Mouse (Mus musculus) limb, embryonic 14.5 days (tissue): Measurements from ENCODE around the gene Cul4a. TPM values are rescaled to one million over a fixed set of nuclear protein-coding genes. Genes with fewer than 3 reads are reported as not detected.

Source experiments
- ATAC-seq: fragments of 200-750 bp; cut with Nextera tagmentation; 2 replicates; pipeline ENCODE4 v1.8.0; 2017; ENCODE audit warnings: low read depth, moderate number of reproducible peaks, moderate TSS enrichment; ENCODE audit not compliant: low FRiP score
- DNase-seq: peaks from one replicate; pipeline ENCODE4 v3.0.0-alpha.2; 2015; ENCODE audit warnings: low spot score
- H3K27ac ChIP-seq: fragments of 300-500 bp; sonication (generic); replicated peaks from 2 replicates; pipeline ENCODE4 v1.5.1; 2014; ENCODE audit warnings: low read depth, mild to moderate bottlenecking, low read length, moderate library complexity, mixed read lengths
- H3K27me3 ChIP-seq: fragments of 300-500 bp; sonication (generic); 2 replicates; pipeline ENCODE4 v1.6.1; 2014; ENCODE audit warnings: low read length, mixed read lengths; ENCODE audit not compliant: control insufficient read depth, insufficient read depth
- H3K36me3 ChIP-seq: fragments of 300-500 bp; sonication (generic); 2 replicates; pipeline ENCODE4 v1.6.1; 2014; ENCODE audit warnings: mild to moderate bottlenecking, low read length, moderate library complexity, mixed read lengths; ENCODE audit not compliant: control insufficient read depth, insufficient read depth
- H3K4me1 ChIP-seq: fragments of 300-500 bp; sonication (generic); 2 replicates; pipeline ENCODE4 v1.6.1; 2014; ENCODE audit warnings: antibody characterized with exemption, low read length, mixed read lengths; ENCODE audit not compliant: control insufficient read depth, insufficient read depth
- H3K4me2 ChIP-seq: fragments of 300-500 bp; sonication (generic); replicated peaks from 2 replicates; pipeline ENCODE4 v1.6.1; 2014; ENCODE audit warnings: low read depth, mild to moderate bottlenecking, low read length, moderate library complexity; ENCODE audit not compliant: severe bottlenecking
- H3K4me3 ChIP-seq: fragments of 300-500 bp; sonication (generic); replicated peaks from 2 replicates; pipeline ENCODE4 v1.5.1; 2014; ENCODE audit warnings: low read length
- H3K9ac ChIP-seq: fragments of 300-500 bp; sonication (generic); 2 replicates; pipeline ENCODE4 v1.6.1; 2014; ENCODE audit warnings: mild to moderate bottlenecking, low read depth, low read length, moderate library complexity; ENCODE audit not compliant: severe bottlenecking
- H3K9me3 ChIP-seq: fragments of 300-500 bp; sonication (generic); 2 replicates; pipeline ENCODE4 v1.6.1; 2016; ENCODE audit warnings: low read length; ENCODE audit not compliant: control insufficient read depth
- POLR2A ChIP-seq: fragments of 200-500 bp; IDR thresholded peaks from 2 replicates; pipeline ENCODE4 v1.8.0; 2012; ENCODE audit warnings: inconsistent platforms, mild to moderate bottlenecking, moderate library complexity, borderline replicate concordance; ENCODE audit not compliant: insufficient read depth, insufficient read length; ENCODE audit errors: extremely low read depth
- WGBS: fragments of 180-500 bp; shearing (Covaris S2); extraction: QIAGEN DNeasy Blood & Tissue Kit; methylation state at CpG from one replicate; pipeline ENCODE4 v1.1.7; 2014; 5-methylcytosine and 5-hydroxymethylcytosine counted together
- polyA plus RNA-seq, 2 experiments: library from polyadenylated mRNA; depleted of rRNA in 1 of 2; stranded (reverse) in 1 of 2; unstranded in 1 of 2; fragments of >200 nt; fragmentation: Nextera tagmentation in 1 of 2; extraction: Ambion mirVana in 1 of 2; gene quantifications; 2 replicates each; pipeline versions ENCODE4 v1.2.1 to v1.2.3; 2012 to 2014

Gene Cul4a
- polyA plus RNA-seq, 2 experiments, result 81.6 to 110 TPM

DNA sequence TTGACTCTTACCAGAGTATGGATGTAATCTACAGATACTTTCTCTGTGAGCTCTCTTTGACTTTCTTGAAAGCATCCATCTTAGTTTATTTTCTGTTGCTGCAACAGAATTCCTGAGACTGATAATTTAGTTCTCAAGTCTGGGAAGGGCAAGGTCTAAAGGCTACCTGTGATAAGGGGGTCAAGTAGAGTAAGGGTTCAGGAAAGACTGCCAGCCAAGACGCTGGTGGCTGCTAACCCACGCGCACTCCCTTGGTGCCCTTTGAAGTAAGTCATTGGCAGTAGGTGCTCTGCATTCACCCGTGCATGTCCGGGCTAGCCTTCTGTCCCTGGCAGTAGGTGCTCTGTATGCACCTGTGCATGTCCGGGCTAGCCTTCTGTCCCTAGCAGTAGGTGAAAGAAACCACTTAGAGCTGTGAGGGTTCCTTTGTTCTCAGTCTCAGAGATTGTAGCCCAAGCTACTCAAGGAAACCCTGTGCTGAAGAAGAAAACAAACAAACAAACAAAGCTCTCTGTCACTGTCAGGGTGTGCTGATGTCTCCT, 34.3 kb downstream of the Cul4a start:
- no peak for ATAC-seq
- H3K27ac ChIP-seq, result no peak overlapping the region
- H3K9me3 ChIP-seq, result no peaks in the 10 kb centered on the region
- H3K4me3 ChIP-seq, result no peak overlapping the region
- DNase-seq, result no peak
- H3K27me3 ChIP-seq, result no peaks in the 10 kb centered on the region
- H3K36me3 ChIP-seq, result peaks cover 100% of the 10 kb centered on the region
- 96% methylated on average over 6 of the region's 6 CpGs for WGBS
- no peak for TF ChIP-seq POLR2A
- no peak overlapping the region for H3K4me2 ChIP-seq
- no peaks in the 10 kb centered on the region for H3K4me1 ChIP-seq
- H3K9ac ChIP-seq, result no peak overlapping the region

DNA sequence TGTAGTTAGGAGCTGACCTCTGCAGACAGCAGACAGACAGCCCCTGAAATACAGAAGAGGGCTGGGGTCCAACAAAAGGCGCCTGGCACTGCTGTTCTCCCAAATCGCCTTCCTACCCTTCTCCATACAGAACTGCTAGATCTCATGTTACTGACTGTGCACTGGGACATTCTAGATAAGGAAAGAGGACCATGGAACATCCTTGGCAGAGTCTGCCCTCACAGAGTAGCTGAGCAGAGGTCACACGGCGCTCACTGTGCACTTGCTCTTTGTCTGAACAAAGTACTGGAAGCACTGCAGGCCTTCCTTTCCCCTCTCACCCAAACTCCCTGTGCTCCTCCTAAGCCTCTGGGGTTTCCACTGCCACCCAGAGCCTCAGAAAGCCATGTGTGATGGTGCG, 36.3 kb downstream of the Cul4a start:
- 93% methylated on average over 5 of the region's 5 CpGs for WGBS
- H3K4me3 ChIP-seq, result no peak overlapping the region
- H3K9me3 ChIP-seq, result no peaks in the 10 kb centered on the region
- no peaks in the 10 kb centered on the region for H3K27me3 ChIP-seq
- TF ChIP-seq POLR2A, result no peak
- no peak overlapping the region for H3K9ac ChIP-seq
- no peaks in the 10 kb centered on the region for H3K4me1 ChIP-seq
- ATAC-seq, result no peak
- no peak overlapping the region for H3K27ac ChIP-seq
- no peak for DNase-seq
- no peak overlapping the region for H3K4me2 ChIP-seq
- H3K36me3 ChIP-seq, result peaks cover 100% of the 10 kb centered on the region

DNA sequence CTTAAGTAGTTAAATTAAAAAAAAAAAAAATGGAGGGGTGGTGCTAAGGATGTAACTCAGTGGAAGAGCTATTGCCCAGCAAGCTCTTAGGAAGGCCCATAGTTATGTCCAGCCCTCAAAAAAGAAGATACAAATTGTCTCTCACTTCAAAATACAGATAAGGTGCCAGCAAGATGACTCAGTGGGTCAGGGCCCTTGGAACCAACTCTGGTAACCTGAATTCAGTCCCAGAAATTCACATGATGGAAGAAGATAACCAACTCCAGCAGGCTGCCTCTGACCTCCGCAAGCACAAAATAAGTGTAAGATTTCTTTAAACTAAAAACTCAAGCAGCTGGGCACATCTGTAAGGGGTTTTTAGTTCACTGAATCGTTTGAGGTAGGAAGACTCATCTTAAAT, 43.1 kb downstream of the Cul4a start:
- DNase-seq (no peak), ATAC-seq (no peak)
- Histone ChIP-seq H3K27ac (no peak overlapping the region), H3K27me3 (no peaks in the 10 kb centered on the region), H3K9me3 (no peaks in the 10 kb centered on the region), H3K4me1 (no peaks in the 10 kb centered on the region), H3K9ac (no peak overlapping the region), H3K4me2 (no peak overlapping the region), H3K4me3 (no peak overlapping the region), H3K36me3 (peaks cover 66% of the 10 kb centered on the region)
- TF ChIP-seq POLR2A, result no peak
- 84% methylated on average over 2 of the region's 2 CpGs for WGBS

DNA sequence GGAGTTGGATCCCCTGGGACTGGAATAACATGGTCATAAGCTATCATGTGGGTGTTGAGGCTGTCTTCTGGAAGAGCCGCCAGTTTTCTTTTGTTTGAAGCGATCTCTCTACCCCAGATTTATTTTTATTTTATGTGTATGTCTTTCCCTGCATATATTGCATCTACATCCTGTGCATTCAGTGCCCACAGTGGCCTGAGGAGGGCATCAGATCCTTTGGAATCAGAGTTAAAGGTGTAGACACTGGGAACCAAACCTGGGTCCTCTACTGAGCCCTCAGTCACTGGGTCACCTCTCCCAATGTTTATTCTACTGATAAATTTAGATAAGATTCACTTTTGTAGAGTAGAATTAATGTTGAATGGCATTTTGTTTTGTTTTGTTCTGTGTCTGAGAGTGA, 43.9 kb downstream of the Cul4a start:
- Histone ChIP-seq H3K27me3 (no peaks in the 10 kb centered on the region), H3K4me2 (no peak overlapping the region), H3K27ac (no peak overlapping the region), H3K9ac (no peak overlapping the region), H3K4me3 (no peak overlapping the region), H3K9me3 (no peaks in the 10 kb centered on the region), H3K4me1 (no peaks in the 10 kb centered on the region), H3K36me3 (peaks cover 58% of the 10 kb centered on the region)
- ATAC-seq, result no peak
- DNase-seq, result no peak
- TF ChIP-seq POLR2A, result no peak
- WGBS, result 95% methylated on average over 2 of the region's 2 CpGs

DNA sequence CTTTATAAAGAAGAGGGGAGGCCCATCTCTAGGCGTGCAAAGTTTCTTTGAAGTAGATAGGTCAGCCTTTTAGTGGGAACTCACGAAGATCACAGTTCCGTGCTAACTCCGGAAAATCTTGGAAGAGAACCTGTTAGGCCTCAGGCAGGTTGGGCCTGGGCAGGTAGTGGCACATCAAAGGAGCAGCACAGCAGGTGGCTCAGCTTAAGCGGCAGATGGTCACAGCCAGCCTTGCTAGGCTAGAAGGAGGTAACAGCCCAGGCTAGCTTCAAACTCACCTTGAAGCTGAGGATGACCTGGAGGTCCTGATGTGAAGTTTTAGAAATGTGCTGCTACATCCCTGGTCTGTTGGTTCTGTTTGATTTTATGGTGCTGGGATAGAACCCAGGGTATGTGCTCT, 44.4 kb downstream of the Cul4a start:
- no peak for TF ChIP-seq POLR2A
- Histone ChIP-seq H3K9me3 (no peaks in the 10 kb centered on the region), H3K27ac (no peak overlapping the region), H3K9ac (no peak overlapping the region), H3K27me3 (no peaks in the 10 kb centered on the region), H3K4me3 (no peak overlapping the region), H3K4me1 (no peaks in the 10 kb centered on the region), H3K4me2 (no peak overlapping the region), H3K36me3 (peaks cover 52% of the 10 kb centered on the region)
- ATAC-seq, result no peak
- DNase-seq, result no peak
- 51% methylated on average over 5 of the region's 5 CpGs for WGBS

DNA sequence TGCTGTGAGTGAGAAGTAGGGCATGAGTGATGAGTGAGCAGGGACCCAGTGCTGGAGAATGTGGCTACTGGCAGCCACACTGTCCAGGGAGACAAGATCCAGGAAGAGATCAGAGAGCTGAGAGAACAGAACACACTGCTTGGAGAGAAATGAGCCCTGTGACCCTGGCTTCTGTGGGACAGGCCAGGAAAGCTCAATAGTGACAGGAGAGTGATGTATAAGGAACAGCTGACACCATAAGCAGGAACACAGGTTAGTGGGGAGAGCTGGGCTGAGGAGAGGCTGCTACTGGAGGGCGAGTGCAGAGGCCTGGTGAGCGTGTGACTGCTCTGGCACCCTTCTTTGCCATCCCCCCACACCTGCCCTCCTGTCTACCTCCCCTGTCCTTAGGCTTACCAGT, 45.5 kb downstream of the Cul4a start:
- H3K27ac ChIP-seq, result no peak overlapping the region
- no peaks in the 10 kb centered on the region for H3K4me1 ChIP-seq
- TF ChIP-seq POLR2A, result no peak
- ATAC-seq, result no peak
- no peak overlapping the region for H3K9ac ChIP-seq
- DNase-seq, result no peak
- H3K4me2 ChIP-seq, result no peak overlapping the region
- H3K27me3 ChIP-seq, result no peaks in the 10 kb centered on the region
- H3K9me3 ChIP-seq, result no peaks in the 10 kb centered on the region
- H3K36me3 ChIP-seq, result peaks cover 42% of the 10 kb centered on the region
- 87% methylated on average over 2 of the region's 2 CpGs for WGBS
- no peak overlapping the region for H3K4me3 ChIP-seq
